Mouse (Mus musculus): ENCODE measurements around the gene Nr1h4. TPM values are rescaled to one million over a fixed set of nuclear protein-coding genes. Genes with fewer than 3 reads are reported as not detected.

Nr1h4 gene
- polyA plus RNA-seq, 1 experiment from 2014 or later: 1.2 TPM

DNA sequence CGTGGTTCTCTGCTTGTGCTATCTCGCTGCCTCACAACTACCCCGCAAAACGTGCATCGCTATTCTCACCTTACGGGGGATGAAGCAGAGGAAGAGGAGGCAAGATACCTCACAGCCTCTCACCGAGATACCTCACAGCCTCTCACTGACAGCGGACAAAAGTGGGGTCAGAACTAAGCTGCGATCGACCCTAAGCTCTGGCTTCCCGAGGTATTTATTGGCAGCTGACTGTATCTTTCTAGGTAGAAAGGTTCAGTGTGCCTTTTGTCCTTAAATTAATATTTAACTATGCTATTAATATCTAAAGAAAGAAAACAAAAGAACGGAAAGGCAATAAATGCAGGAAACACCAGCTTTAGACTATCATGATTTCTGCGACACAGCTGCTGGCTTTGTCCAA, 100.6 kb downstream of the Nr1h4 start:
- no peak for ATAC-seq (ENCODE audit: extremely low read depth, insufficient number of reproducible peaks, low FRiP score, low TSS enrichment)
- WGBS: 86% methylated on average over 13 of the region's 13 CpGs
- H3K27ac ChIP-seq (replicated peaks): no peak overlapping the region
- H3K9ac ChIP-seq: no peak overlapping the region
- H3K4me1 ChIP-seq: peaks cover 14% of the 10 kb centered on the region
- H3K4me2 ChIP-seq: no peak overlapping the region
- H3K27me3 ChIP-seq (replicated peaks): no peaks in the 10 kb centered on the region
- peaks cover 73% of the 10 kb centered on the region for H3K36me3 ChIP-seq
- no peaks in the 10 kb centered on the region for H3K9me3 ChIP-seq
- H3K4me3 ChIP-seq: no peak overlapping the region

DNA sequence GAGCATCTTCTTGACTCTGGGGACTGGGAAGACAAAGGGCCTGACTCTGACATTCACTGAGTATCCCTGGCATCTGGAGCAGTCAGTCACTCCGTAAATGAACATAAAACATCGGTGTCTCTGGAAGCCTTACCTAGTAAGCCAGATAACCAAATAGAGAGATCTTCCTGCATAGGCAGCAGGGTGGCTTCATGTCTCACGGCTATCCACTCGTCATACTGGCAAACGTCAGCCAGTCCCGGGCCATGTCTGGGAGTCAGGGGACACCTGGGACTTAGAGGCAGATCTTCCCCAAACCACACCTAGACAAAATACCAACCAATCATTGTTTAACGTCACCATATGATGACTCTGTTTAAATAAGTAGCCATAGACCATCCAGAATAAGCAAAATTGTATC, 102.6 kb downstream of the Nr1h4 start:
- H3K27ac ChIP-seq (replicated peaks): no peak overlapping the region
- WGBS: 86% methylated on average over 7 of the region's 7 CpGs
- no peak for ATAC-seq (ENCODE audit: extremely low read depth, insufficient number of reproducible peaks, low FRiP score, low TSS enrichment)
- 0 out of 2 replicates have a peak, but pooled peaks cover 6% of the 10 kb centered on the region for H3K4me1 ChIP-seq
- no peaks in the 10 kb centered on the region for H3K9me3 ChIP-seq
- H3K4me3 ChIP-seq: no peak overlapping the region
- H3K4me2 ChIP-seq: no peak overlapping the region
- no peak overlapping the region for H3K9ac ChIP-seq
- no peaks in the 10 kb centered on the region for H3K27me3 ChIP-seq (replicated peaks)
- peaks cover 73% of the 10 kb centered on the region for H3K36me3 ChIP-seq

DNA sequence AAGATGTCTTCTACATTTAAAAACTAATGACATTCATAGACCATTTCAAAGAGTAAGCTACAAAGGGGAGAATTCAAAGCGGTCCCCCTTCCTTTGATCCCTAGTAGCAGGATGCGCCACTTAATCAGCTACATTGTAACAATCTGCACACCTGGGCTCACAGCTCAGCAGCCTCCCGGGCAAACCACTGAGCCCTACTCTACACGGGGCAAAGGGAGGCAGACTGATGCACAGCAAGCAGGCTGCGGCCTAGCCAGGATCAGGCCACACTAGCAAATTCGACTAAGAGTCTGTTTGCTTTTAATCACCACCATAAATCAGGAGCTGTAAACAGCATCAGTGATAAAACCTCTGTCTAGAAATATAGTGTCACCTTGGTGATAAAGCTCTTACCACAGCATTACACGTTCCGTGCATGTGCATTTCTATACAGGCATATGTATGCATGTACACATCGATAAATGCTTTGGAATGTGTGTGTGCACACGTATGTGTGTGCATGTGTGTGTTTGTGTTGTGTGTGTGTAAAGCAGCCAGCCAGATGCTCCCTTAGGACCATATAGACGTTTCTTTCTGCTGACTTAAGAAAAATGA, 108.5 kb downstream of the Nr1h4 start:
- no peak for ATAC-seq (ENCODE audit: extremely low read depth, insufficient number of reproducible peaks, low FRiP score, low TSS enrichment)
- Histone ChIP-seq H3K36me3 (peaks cover 79% of the 10 kb centered on the region), H3K9ac (no peak overlapping the region), H3K27me3 (replicated peaks) (no peaks in the 10 kb centered on the region), H3K9me3 (no peaks in the 10 kb centered on the region), H3K27ac (replicated peaks) (no peak overlapping the region), H3K4me2 (no peak overlapping the region), H3K4me1 (no peaks in the 10 kb centered on the region), H3K4me3 (no peak overlapping the region)
- WGBS: 87% methylated on average over 11 of the region's 11 CpGs

DNA sequence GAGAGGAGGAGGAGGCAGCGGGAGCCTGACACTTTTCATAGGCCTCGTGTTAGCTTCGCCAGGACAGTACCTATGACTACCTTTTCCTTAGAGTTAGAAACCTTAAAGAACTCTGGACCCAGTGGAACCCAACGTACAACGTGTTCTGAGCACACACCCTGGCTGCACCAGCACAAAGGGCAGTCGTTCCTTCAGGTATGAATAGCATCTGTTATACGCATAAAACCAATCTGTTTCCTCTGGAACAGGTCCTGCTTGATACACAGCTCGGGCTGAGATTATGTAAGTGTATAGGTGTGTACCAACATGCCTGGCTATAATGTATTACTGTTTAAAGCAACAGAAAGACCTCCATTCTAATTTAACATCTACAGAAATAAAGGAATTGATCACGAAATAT, 109.2 kb downstream of the Nr1h4 start:
- Histone ChIP-seq H3K9me3 (no peaks in the 10 kb centered on the region), H3K4me2 (no peak overlapping the region), H3K27me3 (replicated peaks) (no peaks in the 10 kb centered on the region), H3K36me3 (peaks cover 73% of the 10 kb centered on the region), H3K4me3 (no peak overlapping the region), H3K27ac (replicated peaks) (no peak overlapping the region), H3K9ac (no peak overlapping the region), H3K4me1 (no peaks in the 10 kb centered on the region)
- 86% methylated on average over 9 of the region's 9 CpGs for WGBS
- ATAC-seq (ENCODE audit: extremely low read depth, insufficient number of reproducible peaks, low FRiP score, low TSS enrichment): no peak

DNA sequence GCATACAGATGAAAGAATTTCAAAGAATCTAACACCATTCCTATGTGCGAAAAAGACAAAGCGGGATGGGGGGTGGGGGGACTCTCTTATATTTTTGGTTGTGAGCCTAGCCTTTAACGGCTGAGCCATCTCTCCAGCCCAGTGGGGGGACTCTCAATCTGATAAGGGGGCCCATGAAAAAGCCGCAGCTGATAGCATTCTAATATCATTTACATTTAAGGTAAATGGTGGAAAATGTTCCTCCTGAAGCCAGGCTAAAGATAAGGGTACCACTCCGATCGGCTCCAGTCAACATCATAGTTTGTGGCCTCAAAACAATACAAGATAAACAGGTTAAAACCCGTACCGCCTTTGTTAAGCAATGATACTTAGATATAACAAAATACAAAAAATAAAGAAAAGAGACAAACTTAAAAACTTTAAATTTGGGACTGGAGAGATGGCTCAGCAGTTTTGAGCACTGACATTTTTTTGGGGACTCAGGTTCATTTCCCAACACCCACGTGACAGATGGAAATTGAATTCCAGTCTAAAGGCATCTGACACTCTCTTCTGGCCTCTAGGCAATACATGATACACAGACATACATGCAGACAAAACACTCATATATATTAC, 110.1 kb downstream of the Nr1h4 start:
- no peak for ATAC-seq (ENCODE audit: extremely low read depth, insufficient number of reproducible peaks, low FRiP score, low TSS enrichment)
- Histone ChIP-seq H3K9ac (no peak overlapping the region), H3K9me3 (no peaks in the 10 kb centered on the region), H3K36me3 (peaks cover 73% of the 10 kb centered on the region), H3K4me3 (no peak overlapping the region), H3K4me1 (no peaks in the 10 kb centered on the region), H3K27me3 (replicated peaks) (no peaks in the 10 kb centered on the region), H3K27ac (replicated peaks) (no peak overlapping the region), H3K4me2 (no peak overlapping the region)
- WGBS: 81% methylated on average over 9 of the region's 9 CpGs

DNA sequence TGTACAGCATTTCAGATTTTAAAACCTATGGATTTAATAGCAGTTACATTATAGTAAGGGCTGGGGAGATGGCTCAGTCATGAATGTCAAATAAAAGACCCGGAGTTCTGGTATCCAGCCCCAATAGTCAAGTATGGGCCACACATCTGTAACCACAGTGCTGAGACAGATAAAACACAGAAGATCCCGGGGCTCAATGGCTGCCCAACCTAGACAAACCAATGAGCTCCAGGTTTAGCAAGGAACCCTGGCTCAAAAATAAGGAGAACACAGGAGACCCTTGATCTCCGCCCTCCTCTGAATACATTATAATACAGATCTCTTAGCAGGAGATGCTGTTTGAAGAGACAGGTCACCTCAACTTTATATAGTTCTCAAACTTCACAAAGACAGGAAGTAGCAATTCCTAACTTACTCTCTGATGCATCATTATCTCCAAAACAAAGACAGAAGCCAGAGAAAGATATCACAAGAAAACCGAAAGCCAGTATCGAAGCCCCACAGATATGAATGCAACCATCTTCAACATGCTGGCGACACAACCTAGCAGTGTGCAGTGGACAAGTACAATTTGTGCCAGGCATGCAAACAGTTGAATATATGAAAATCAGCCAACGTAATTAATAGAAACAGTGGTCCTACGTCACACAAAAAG, 110.8 kb downstream of the Nr1h4 start:
- H3K9ac ChIP-seq: no peak overlapping the region
- ATAC-seq (ENCODE audit: extremely low read depth, insufficient number of reproducible peaks, low FRiP score, low TSS enrichment): no peak
- H3K36me3 ChIP-seq: peaks cover 74% of the 10 kb centered on the region

DNA sequence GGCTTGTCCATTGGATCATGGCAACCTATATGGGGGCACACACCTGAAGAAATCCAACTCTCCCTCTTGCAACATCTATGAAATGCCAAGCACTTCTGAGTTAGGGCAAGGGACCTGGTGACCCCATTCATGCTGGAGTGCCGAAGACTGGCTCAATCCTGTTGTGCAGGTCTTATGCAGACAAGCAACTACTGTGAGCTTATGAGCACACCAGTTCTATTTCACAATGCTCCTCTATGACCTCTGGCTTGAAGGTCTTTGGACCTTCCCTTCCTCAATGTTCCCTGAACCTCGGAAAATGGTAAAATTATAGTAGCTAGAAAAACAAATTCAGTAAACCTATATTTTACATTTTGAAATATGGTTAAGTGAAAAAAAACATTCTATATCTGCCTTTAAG, 115.4 kb downstream of the Nr1h4 start:
- Histone ChIP-seq H3K4me1 (no peaks in the 10 kb centered on the region), H3K9ac (no peak overlapping the region), H3K27ac (replicated peaks) (no peak overlapping the region), H3K4me2 (no peak overlapping the region), H3K27me3 (replicated peaks) (no peaks in the 10 kb centered on the region), H3K9me3 (no peaks in the 10 kb centered on the region), H3K4me3 (no peak overlapping the region), H3K36me3 (peaks cover 81% of the 10 kb centered on the region)
- ATAC-seq (ENCODE audit: extremely low read depth, insufficient number of reproducible peaks, low FRiP score, low TSS enrichment): no peak
- 91% methylated on average over 2 of the region's 2 CpGs for WGBS

More for the DNA sequence above, 110.8 kb downstream of the Nr1h4 start:
- no peak overlapping the region for H3K4me2 ChIP-seq
- no peaks in the 10 kb centered on the region for H3K27me3 ChIP-seq (replicated peaks)
- no peak overlapping the region for H3K27ac ChIP-seq (replicated peaks)
- H3K4me1 ChIP-seq: no peaks in the 10 kb centered on the region
- no peak overlapping the region for H3K4me3 ChIP-seq
- no peaks in the 10 kb centered on the region for H3K9me3 ChIP-seq
- WGBS: 85% methylated on average over 8 of the region's 8 CpGs

DNA sequence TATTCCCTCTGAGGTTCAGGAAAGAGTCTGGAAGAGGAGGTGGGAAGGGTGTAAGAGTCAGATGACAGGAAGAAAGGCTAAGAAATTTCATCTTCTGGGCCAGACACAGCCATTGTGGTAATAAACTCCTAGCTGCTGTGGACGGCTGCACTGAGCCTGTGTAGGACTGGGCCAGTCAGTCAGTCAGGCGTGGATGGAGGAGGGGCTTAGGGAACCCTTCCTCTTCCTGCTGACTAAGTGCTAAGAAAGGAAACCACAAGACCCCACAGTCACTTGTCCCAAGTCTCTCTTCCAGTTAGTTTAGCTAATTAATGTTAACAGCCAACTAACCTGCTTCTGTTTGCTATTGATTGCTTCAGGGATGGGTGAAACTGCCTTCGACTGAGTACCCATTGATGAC, 117.9 kb downstream of the Nr1h4 start:
- H3K36me3 ChIP-seq: peaks cover 80% of the 10 kb centered on the region
- H3K4me3 ChIP-seq: no peak overlapping the region
- no peaks in the 10 kb centered on the region for H3K4me1 ChIP-seq
- no peaks in the 10 kb centered on the region for H3K27me3 ChIP-seq (replicated peaks)
- no peaks in the 10 kb centered on the region for H3K9me3 ChIP-seq
- WGBS: 81% methylated on average over 3 of the region's 3 CpGs
- no peak overlapping the region for H3K27ac ChIP-seq (replicated peaks)
- H3K4me2 ChIP-seq: no peak overlapping the region
- no peak for ATAC-seq (ENCODE audit: extremely low read depth, insufficient number of reproducible peaks, low FRiP score, low TSS enrichment)
- no peak overlapping the region for H3K9ac ChIP-seq

DNA sequence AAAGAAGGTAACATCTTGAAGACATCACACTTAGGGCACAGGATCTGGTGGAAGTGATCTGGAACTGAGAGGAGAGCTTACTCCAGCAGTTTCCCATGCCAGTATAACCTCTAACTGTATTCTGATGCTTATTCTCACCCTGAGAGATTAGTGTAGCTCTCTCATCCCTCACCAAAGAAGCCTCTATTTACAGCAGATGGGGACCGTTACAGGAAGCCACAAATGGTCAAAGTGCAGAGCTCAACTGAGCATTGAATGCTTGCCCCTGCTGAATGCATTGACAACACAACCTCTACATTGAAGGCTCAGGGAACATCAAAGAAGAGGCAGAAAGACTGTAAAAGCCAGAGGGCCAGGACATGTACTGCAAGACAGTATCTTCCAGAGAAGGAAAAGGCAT, 125.8 kb downstream of the Nr1h4 start:
- Histone ChIP-seq H3K4me2 (no peak overlapping the region), H3K4me1 (no peaks in the 10 kb centered on the region), H3K27me3 (replicated peaks) (no peaks in the 10 kb centered on the region), H3K27ac (replicated peaks) (no peak overlapping the region), H3K36me3 (peaks cover 19% of the 10 kb centered on the region), H3K9ac (no peak overlapping the region), H3K4me3 (no peak overlapping the region), H3K9me3 (no peaks in the 10 kb centered on the region)
- WGBS: 55% methylated on average over 1 of the region's 1 CpGs
- no peak for ATAC-seq (ENCODE audit: extremely low read depth, insufficient number of reproducible peaks, low FRiP score, low TSS enrichment)

DNA sequence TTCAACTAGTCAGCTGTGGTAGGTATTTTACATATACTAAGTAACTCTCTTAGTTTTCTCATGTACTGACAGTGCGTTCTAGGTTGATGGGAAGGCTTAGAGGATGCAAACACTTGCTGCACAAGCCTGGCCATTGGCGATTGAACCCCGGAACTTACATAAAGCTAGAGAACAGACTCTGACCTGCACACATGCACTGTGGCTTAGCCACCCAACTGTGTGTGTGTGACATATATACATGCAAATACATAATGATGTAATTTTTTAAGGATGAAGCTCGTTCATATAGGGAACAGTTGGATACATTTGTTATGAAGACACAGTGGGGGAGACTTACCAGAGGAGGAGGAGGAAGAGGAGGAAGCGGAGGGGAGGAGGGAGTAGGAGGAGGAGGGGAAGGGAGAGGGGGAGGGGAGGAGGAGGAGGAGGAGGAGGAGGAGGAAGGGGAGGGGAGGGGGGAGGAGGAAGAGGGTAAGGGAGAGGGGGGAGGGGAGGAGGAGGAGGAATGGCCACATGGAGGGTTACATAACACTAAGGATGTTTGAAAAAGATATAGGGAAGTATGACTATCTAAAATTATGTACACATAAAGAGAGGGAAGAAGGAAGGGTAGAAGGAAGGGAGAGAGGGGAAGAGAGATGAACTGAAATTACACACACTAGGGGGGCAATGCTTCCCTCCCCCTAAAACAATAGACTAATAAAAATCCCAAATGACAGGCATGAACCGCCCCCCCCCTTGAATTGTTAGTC, 126.5 kb downstream of the Nr1h4 start:
- no peak overlapping the region for H3K9ac ChIP-seq
- no peak overlapping the region for H3K27ac ChIP-seq (replicated peaks)
- 80% methylated on average over 5 of the region's 6 CpGs for whole genome bisulfite sequencing
- no peak overlapping the region for H3K4me2 ChIP-seq
- no peaks in the 10 kb centered on the region for H3K9me3 ChIP-seq
- no peaks in the 10 kb centered on the region for H3K4me1 ChIP-seq
- peaks cover 16% of the 10 kb centered on the region for H3K36me3 ChIP-seq
- no peak overlapping the region for H3K4me3 ChIP-seq
- no peak for ATAC-seq (ENCODE audit: extremely low read depth, insufficient number of reproducible peaks, low FRiP score, low TSS enrichment)
- no peaks in the 10 kb centered on the region for H3K27me3 ChIP-seq (replicated peaks)

DNA sequence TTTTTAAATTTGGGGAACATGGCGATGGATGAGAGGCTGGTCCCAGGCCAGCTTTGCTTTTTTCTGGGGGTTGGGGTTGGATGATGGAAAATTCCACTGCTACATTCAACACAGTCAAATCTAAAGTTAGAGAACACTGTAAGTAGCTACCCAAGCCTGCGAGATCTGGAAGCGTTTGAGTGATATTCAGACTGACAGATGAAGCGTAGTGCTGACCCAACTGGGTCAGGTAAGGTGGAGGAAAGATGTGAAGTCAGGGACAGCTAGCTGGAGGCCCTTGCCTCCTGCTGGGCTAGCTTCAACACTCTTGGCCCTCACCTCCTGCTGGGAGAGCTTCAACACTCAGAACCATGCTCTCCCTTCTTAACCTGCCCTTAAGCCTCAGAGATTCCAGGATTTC, 128.4 kb downstream of the Nr1h4 start:
- no peaks in the 10 kb centered on the region for H3K4me1 ChIP-seq
- no peak overlapping the region for H3K9ac ChIP-seq
- no peak overlapping the region for H3K27ac ChIP-seq (replicated peaks)
- WGBS: 57% methylated on average over 4 of the region's 4 CpGs
- peaks cover 3% of the 10 kb centered on the region for H3K36me3 ChIP-seq
- H3K4me3 ChIP-seq: no peak overlapping the region
- no peaks in the 10 kb centered on the region for H3K27me3 ChIP-seq (replicated peaks)
- peaks cover 18% of the 10 kb centered on the region for H3K9me3 ChIP-seq
- ATAC-seq (ENCODE audit: extremely low read depth, insufficient number of reproducible peaks, low FRiP score, low TSS enrichment): no peak
- no peak overlapping the region for H3K4me2 ChIP-seq

Data from heart, embryonic 13.5 days (tissue).